Mouse (Mus musculus) liver, embryonic 11.5 days (tissue): ENCODE data around the gene Krtap5-1. TPM values are rescaled to one million over a fixed set of nuclear protein-coding genes. Genes with fewer than 3 reads are reported as not detected.
A peak's percentile ranks its signal among the peaks of the same experiment; 100 is the strongest.
"Not testable (repeated sequence)": the region's sequence is repeated elsewhere in the genome, so short reads cannot be mapped to it uniquely, and the experiment has no call there.

Experiments
- ATAC-seq: fragments of 200-750 bp; cut with Nextera tagmentation; replicated peaks from 2 replicates; pipeline ENCODE4 v1.8.0; 2017; ENCODE audit warnings: moderate number of reproducible peaks, mild to moderate bottlenecking, moderate TSS enrichment, moderate library complexity; ENCODE audit not compliant: low FRiP score
- DNase-seq: peaks from one replicate; pipeline ENCODE4 v3.0.0-alpha.2; 2017; ENCODE audit warnings: low spot score
- H3K27ac ChIP-seq: fragments of 300-500 bp; sonication (generic); 2 replicates; pipeline ENCODE4 v1.5.1; 2014; ENCODE audit warnings: mild to moderate bottlenecking, low read depth, low read length, control low read depth
- H3K27me3 ChIP-seq: fragments of 300-500 bp; sonication (generic); replicated peaks from 2 replicates; pipeline ENCODE4 v1.6.1; 2014; ENCODE audit warnings: low read length, mixed read lengths; ENCODE audit not compliant: control insufficient read depth, insufficient read depth
- H3K36me3 ChIP-seq: fragments of 300-500 bp; sonication (generic); 2 replicates; pipeline ENCODE4 v1.6.1; 2014; ENCODE audit warnings: mild to moderate bottlenecking, low read length, moderate library complexity, mixed read lengths; ENCODE audit not compliant: control insufficient read depth, insufficient read depth
- H3K4me1 ChIP-seq: fragments of 300-500 bp; sonication (generic); replicated peaks from 2 replicates; pipeline ENCODE4 v1.6.1; 2014; ENCODE audit warnings: low read length, mixed read lengths; ENCODE audit not compliant: control insufficient read depth, insufficient read depth
- H3K4me2 ChIP-seq: fragments of 300-500 bp; sonication (generic); 2 replicates; pipeline ENCODE4 v1.6.1; 2014; ENCODE audit warnings: mild to moderate bottlenecking, control low read depth, moderate library complexity
- H3K4me3 ChIP-seq: fragments of 300-500 bp; sonication (generic); 2 replicates; pipeline ENCODE4 v1.5.1; 2014; ENCODE audit warnings: low read depth, low read length, control low read depth
- H3K9ac ChIP-seq: fragments of 300-500 bp; sonication (generic); 2 replicates; pipeline ENCODE4 v1.6.1; 2014; ENCODE audit warnings: low read depth, low read length, control low read depth
- H3K9me3 ChIP-seq: fragments of 300-500 bp; sonication (generic); 2 replicates; pipeline ENCODE4 v1.6.1; 2016; ENCODE audit warnings: low read length, inconsistent platforms, mixed read lengths; ENCODE audit not compliant: control insufficient read depth
- WGBS: fragments of 180-500 bp; shearing (Covaris S2); extraction: QIAGEN DNeasy Blood & Tissue Kit; methylation state at CpG from one replicate; pipeline ENCODE4 v1.1.7; 2014; 5-methylcytosine and 5-hydroxymethylcytosine counted together
- polyA plus RNA-seq: library from polyadenylated mRNA; unstranded; fragments of >200 nt; fragmentation: Nextera tagmentation; extraction: Ambion mirVana; gene quantifications from 2 replicates; pipeline ENCODE4 v1.2.1, GENCODE M21; 2014

Gene Krtap5-1
- polyA plus RNA-seq = not detected in 2 replicates

DNA sequence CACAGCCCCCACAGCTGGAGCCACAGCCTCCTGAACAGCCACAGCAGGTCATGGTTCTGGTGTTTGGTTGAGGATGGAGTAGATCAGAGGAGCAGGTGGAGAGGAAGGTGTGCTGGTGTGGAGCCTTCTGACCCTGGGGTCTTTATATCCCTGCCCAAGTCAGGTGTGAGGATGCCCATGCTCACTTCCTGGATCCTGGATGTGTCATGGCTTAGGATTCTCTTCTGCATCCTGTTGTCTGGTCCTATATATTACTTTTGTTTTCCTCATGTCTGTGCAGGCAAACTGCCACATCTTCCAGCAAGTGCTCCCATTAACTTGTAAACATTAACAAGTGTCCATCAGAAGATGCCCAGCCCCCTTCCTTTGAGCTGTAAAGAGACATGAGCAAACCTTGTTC, at the start of gene Krtap5-1:
Krtap5-1 (minus strand) TSS at position 101 of the 400 bp plus-strand sequence.
- not testable (repeated sequence) for DNase-seq, H3K4me1 ChIP-seq, H3K4me2 ChIP-seq, H3K9ac ChIP-seq, H3K27me3 ChIP-seq, H3K36me3 ChIP-seq, H3K27ac ChIP-seq, H3K9me3 ChIP-seq, ATAC-seq, H3K4me3 ChIP-seq

DNA sequence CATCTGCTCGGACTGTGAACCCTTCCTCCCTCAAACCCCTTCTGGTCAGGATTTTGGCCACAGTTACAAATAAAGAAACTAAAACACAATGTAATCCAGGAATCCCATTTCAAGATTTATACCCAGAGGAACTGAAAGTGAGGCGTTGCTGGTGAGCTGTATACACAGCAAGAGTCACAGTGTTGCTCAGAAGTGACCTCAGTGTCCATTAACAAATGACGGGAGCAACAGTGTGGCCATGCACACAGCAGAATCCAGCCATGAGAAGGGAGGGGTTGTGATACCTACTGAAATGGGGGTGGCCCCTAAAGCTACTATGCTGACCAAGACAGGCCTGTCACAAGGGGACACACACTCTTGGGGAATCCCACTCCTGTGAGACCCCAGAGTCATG, 45.3 kb upstream of the Krtap5-1 start:
- peaks cover 6% of the 10 kb centered on the region for H3K4me1 ChIP-seq
- H3K27me3 ChIP-seq = no peaks in the 10 kb centered on the region
- no peaks in the 10 kb centered on the region for H3K36me3 ChIP-seq
- ATAC-seq = no peak
- H3K9me3 ChIP-seq = no peaks in the 10 kb centered on the region
- no peak overlapping the region for H3K27ac ChIP-seq
- H3K9ac ChIP-seq = no peak overlapping the region
- no peak for DNase-seq
- 59% methylated on average over 3 of the region's 3 CpGs for WGBS
- H3K4me3 ChIP-seq = no peak overlapping the region
- H3K4me2 ChIP-seq = no peak overlapping the region

DNA sequence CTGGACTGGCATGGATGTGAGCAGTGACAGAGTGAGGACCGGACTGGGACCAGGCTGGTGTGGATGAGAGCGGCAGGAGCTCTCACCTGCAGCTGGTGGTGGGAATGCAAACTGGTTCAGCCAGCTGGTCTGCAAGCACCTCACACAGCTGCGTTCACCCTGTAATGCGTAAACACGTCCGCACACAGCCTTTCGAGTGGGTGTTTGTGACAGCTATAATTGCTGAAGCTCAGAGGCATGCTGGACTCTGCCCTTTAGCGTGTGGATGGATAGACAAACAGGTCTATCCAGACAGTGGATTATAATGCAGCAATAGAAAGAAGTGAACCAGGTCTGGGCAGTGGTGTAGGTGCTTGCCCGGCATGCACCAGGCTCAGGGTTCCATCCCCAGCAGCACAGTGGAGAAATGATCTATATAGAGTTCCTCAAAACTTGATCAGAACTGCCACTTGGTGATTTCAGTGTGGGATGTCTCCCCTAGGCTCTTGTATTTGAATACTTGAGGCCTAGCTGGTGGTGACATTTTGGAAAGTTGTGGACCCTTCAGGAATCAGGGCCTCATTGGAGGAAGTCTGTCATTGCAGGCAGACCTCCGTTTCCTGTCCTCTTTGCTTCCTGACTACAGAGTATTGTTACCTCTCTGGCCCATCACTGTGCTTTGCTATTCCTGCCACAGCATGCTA, 44.8 kb upstream of the Krtap5-1 start:
- Histone ChIP-seq H3K27ac (no peak overlapping the region), H3K9ac (no peak overlapping the region), H3K9me3 (no peaks in the 10 kb centered on the region), H3K36me3 (no peaks in the 10 kb centered on the region), H3K4me3 (no peak overlapping the region), H3K27me3 (no peaks in the 10 kb centered on the region), H3K4me2 (no peak overlapping the region), H3K4me1 (peaks cover 6% of the 10 kb centered on the region)
- ATAC-seq (no peak), DNase-seq (no peak)
- 72% methylated on average over 10 of the region's 10 CpGs for WGBS

- ATAC-seq (peak; percentile 48; the same call in 1 of the 2 replicates), DNase-seq (no peak)
- 49% methylated on average over 10 of the region's 10 CpGs for WGBS
- no peak overlapping the region for H3K4me3 ChIP-seq
- H3K4me2 ChIP-seq = no peak overlapping the region
- 0 out of 2 replicates have a peak overlapping the region, but pooled peaks have one; percentile 6 for H3K9ac ChIP-seq
- H3K9me3 ChIP-seq = no peaks in the 10 kb centered on the region
- no peaks in the 10 kb centered on the region for H3K36me3 ChIP-seq
- no peaks in the 10 kb centered on the region for H3K27me3 ChIP-seq
- H3K27ac ChIP-seq = no peak overlapping the region
- peaks cover 6% of the 10 kb centered on the region for H3K4me1 ChIP-seq
Measured at GRCm38 (mm10) chr7:142340269-142340970, 43.5 kb upstream of the Krtap5-1 start.

DNA sequence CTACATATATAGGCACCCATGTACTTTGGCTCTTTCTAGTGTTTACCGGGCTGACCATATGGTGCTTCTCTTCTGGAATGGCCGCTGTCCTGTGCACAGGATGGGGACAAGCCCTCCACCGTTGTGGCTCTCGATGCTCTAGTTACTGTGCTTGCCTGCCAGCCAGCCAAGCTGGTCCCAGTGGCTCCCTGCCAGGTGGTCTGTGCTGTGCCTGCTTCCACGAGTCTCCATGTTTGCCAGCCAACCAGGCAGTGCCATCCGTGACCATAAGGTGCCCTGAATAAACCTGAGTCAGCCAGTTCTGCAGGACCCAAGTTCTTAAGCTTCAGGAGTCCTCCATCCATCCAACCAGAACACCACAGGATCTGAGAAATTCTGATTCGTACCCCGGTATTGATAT, 38.2 kb upstream of the Krtap5-1 start:
- Histone ChIP-seq H3K4me1 (peaks cover 21% of the 10 kb centered on the region), H3K27ac (no peak overlapping the region), H3K27me3 (no peaks in the 10 kb centered on the region), H3K9me3 (no peaks in the 10 kb centered on the region), H3K36me3 (no peaks in the 10 kb centered on the region), H3K9ac (no peak overlapping the region), H3K4me2 (no peak overlapping the region), H3K4me3 (no peak overlapping the region)
- ATAC-seq (no peak), DNase-seq (no peak)
- WGBS = 89% methylated on average over 8 of the region's 8 CpGs

DNA sequence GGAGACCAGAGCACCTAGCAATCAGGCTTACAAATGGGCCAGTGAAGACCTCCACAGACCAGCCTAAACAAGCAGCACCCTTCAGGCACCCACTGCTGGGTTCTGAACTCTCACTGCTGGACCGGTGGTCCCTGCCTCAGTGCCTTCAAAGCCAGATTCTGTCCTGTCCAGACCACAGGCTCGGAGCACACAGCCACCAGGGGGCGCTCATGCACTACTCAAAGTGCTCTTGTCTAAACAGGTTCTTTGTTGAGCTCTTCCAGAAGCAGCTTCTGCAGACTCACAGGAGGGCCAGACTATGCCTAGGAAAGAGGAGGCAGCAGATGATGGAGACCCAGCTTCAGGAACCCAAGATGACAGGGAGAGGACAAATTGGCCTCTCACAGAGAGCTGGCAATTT, 37.3 kb upstream of the Krtap5-1 start:
- no peaks in the 10 kb centered on the region for H3K27me3 ChIP-seq
- no peak overlapping the region for H3K9ac ChIP-seq
- DNase-seq (peak; percentile 88), ATAC-seq (peak; percentile 64)
- WGBS = 1% methylated on average over 3 of the region's 3 CpGs
- no peaks in the 10 kb centered on the region for H3K36me3 ChIP-seq
- H3K4me2 ChIP-seq = no peak overlapping the region
- peaks cover 26% of the 10 kb centered on the region for H3K4me1 ChIP-seq
- no peak overlapping the region for H3K4me3 ChIP-seq
- H3K27ac ChIP-seq = no peak overlapping the region
- H3K9me3 ChIP-seq = no peaks in the 10 kb centered on the region

GRCm38 (mm10) chr7:142332741-142333140, 35.8 kb upstream of the Krtap5-1 start:
- H3K9ac ChIP-seq, H3K27ac ChIP-seq, H3K27me3 ChIP-seq, H3K4me3 ChIP-seq, DNase-seq, H3K36me3 ChIP-seq, H3K9me3 ChIP-seq, ATAC-seq, H3K4me2 ChIP-seq: not testable (repeated sequence)
- 85% methylated on average over 4 of the region's 9 CpGs for WGBS
- H3K4me1 ChIP-seq = peaks cover 26% of the 10 kb centered on the region

DNA sequence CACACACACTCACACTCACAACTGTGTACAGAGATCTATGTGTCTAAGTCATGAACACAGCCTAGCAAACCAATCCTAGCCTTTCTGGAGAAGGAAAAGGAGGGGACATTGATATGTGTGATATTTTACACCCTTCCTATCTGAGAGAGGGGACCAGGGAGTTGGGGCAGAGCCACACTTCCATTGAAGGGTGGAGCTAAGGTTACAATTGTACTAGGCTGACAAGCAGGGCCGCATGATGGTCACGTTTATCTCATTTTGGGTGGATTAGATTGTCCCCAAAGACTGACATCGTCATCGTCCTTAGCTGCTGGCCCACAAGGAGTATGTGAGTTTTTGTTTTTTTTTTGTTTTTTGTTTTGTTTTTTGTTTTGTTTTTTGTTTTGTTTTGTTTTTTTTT, 34.4 kb upstream of the Krtap5-1 start:
- no peak; the same call in 1 of the 2 replicates for ATAC-seq
- H3K27ac ChIP-seq = no peak overlapping the region
- 30% methylated on average over 4 of the region's 4 CpGs for WGBS

DNA sequence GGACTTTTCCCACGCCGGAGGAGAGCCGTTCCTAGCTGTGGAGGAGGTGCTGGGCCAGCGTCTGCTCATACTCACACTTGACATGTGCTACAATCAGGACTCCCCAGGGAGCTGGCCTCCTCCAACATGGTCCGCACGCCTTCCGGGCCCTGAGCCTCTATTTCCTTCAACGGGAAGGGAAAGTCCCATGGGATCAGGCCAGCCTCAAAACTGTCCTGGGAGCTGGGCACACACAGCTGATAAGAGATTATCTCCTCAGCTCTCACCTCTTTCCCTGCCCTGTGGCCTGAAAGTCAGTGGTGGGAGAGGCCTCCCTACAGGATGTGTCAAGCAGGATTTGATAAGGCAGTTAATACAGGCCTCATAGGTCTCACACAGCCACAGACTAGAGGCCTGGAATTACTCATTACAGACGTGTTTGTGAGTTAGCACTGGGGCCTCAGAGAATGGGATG, 33.4 kb upstream of the Krtap5-1 start:
- H3K27ac ChIP-seq = peak overlapping the region; percentile 67
- H3K4me2 ChIP-seq = no peak overlapping the region
- peaks cover 26% of the 10 kb centered on the region for H3K4me1 ChIP-seq
- no peak overlapping the region for H3K4me3 ChIP-seq
- WGBS = 29% methylated on average over 9 of the region's 9 CpGs
- no peaks in the 10 kb centered on the region for H3K27me3 ChIP-seq
- no peaks in the 10 kb centered on the region for H3K36me3 ChIP-seq
- no peak for DNase-seq
- peak; percentile 67 for ATAC-seq
- no peaks in the 10 kb centered on the region for H3K9me3 ChIP-seq
- H3K9ac ChIP-seq = no peak overlapping the region

More for the DNA sequence above, 34.4 kb upstream of the Krtap5-1 start:
- Histone ChIP-seq H3K4me3 (no peak overlapping the region), H3K4me1 (peaks cover 26% of the 10 kb centered on the region), H3K36me3 (no peaks in the 10 kb centered on the region), H3K4me2 (no peak overlapping the region), H3K27me3 (no peaks in the 10 kb centered on the region), H3K9me3 (no peaks in the 10 kb centered on the region), H3K9ac (no peak overlapping the region)
- DNase-seq = no peak
